Mouse (Mus musculus) liver, adult 2 months (tissue): ENCODE data around the gene Pithd1. TPM values are rescaled to one million over a fixed set of nuclear protein-coding genes. Genes with fewer than 3 reads are reported as not detected.

Experiments used
- DNase-seq: peaks from one replicate; pipeline ENCODE4 v3.0.0-alpha.2; 2011; ENCODE audit warnings: low read depth, low spot score; ENCODE audit errors: extremely low read depth
- H3K27ac ChIP-seq: fragments of 200-500 bp; replicated peaks from 2 replicates; pipeline ENCODE4 v1.5.1; 2012; ENCODE audit warnings: low read depth, mild to moderate bottlenecking, control low read depth, inconsistent platforms, low read length; ENCODE audit not compliant: insufficient read depth
- H3K27me3 ChIP-seq: fragments of 200-500 bp; 2 replicates; pipeline ENCODE4 v1.6.1; 2012; ENCODE audit warnings: mild to moderate bottlenecking, moderate library complexity, low read length, inconsistent platforms; ENCODE audit not compliant: control insufficient read depth, insufficient read depth
- H3K36me3 ChIP-seq: fragments of 200-500 bp; 2 replicates; pipeline ENCODE4 v1.6.1; 2012; ENCODE audit warnings: low read length, inconsistent platforms; ENCODE audit not compliant: control insufficient read depth, insufficient read depth
- H3K4me1 ChIP-seq: fragments of 200-500 bp; 2 replicates; pipeline ENCODE4 v1.6.1; 2011; ENCODE audit warnings: low read length; ENCODE audit not compliant: control insufficient read depth, insufficient read depth
- H3K4me3 ChIP-seq: fragments of 200-500 bp; 2 replicates; pipeline ENCODE4 v1.5.1; 2011; ENCODE audit warnings: low read depth, mild to moderate bottlenecking, control low read depth, low read length, moderate library complexity; ENCODE audit not compliant: insufficient read depth
- H3K79me2 ChIP-seq: fragments of 200-500 bp; 2 replicates; pipeline ENCODE4 v1.6.1; 2012; ENCODE audit warnings: inconsistent platforms, mild to moderate bottlenecking, low read length, moderate library complexity; ENCODE audit not compliant: control insufficient read depth, insufficient read depth
- H3K9ac ChIP-seq: fragments of 200-500 bp; 2 replicates; pipeline ENCODE4 v1.6.1; 2012; ENCODE audit warnings: low read depth, mild to moderate bottlenecking, control low read depth, inconsistent platforms, low read length
- CTCF ChIP-seq: fragments of 200-500 bp; IDR thresholded peaks from 2 replicates; pipeline ENCODE4 v1.5.1; 2011; ENCODE audit warnings: low read depth, low read length, control low read depth
- POLR2A ChIP-seq: fragments of 200-500 bp; IDR thresholded peaks from 2 replicates; pipeline ENCODE4 v1.6.1; 2011; ENCODE audit warnings: low read length, control low read depth; ENCODE audit not compliant: insufficient read depth; ENCODE audit errors: extremely low read depth
- WGBS: fragments of 180-500 bp; shearing (Covaris S2); methylation state at CpG from one replicate; pipeline ENCODE4 v1.1.7; 2018; 5-methylcytosine and 5-hydroxymethylcytosine counted together
- polyA plus RNA-seq: library from polyadenylated mRNA; depleted of rRNA; stranded (reverse); fragments of >200 nt; gene quantifications from 2 replicates; pipeline ENCODE4 v1.2.3, GENCODE M21; 2012
- total RNA-seq: library from RNA; depleted of rRNA; stranded (reverse); fragments of >200 nt; gene quantifications from 2 replicates; pipeline ENCODE4 v1.2.3, GENCODE M21; 2014

The Pithd1 gene
- total and polyA plus RNA-seq, 2 experiments: 21.0 to 28.8 TPM

DNA sequence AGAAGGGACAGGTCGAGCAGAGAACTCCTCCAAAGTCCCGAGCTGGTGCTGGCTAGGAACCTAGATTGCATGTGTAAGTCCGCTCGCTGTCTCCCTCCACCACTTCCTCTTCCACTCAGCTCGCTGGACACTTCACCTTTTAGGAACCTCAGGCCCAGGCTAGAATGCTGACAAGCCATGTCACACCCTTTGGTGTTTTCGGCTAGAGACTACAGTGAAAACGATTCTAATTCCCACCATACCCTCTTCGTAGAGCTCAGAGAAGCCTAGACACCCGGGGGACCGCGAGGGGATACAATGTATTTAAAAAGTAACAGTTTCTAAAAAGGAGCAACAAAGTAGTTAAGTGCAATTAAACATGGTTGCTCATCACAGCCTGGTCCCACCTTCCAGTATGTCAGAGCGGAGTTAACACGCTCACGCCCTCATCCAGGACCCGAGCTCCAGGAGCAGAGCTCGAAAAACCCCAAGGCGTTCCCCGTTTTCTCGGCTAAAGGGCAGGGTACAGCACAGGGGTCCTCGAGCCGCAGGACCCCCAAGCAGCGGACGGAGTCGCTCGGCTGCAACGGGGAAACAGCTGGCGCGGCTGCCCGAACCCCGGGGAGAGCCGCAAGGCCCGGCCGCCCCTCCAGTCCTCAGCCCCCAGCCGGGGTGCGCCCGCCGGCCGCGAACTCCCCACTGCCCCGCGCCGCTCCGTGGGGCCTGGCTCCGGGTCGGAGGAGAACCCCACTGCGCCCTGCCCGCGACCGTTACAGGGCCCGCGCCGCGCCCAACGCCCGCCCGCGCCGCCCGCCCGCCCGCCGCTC, 33.9 kb upstream of the Pithd1 start:
- peak overlapping the region; percentile 53 for H3K27ac ChIP-seq
- DNase-seq: peak; percentile 69
- H3K4me1 ChIP-seq: peaks cover 14% of the 10 kb centered on the region
- TF ChIP-seq CTCF: no peak
- TF ChIP-seq POLR2A: no peak
- H3K4me3 ChIP-seq: peak overlapping the region; percentile 88
- WGBS: under 1% methylated on average over 54 of the region's 62 CpGs
- peaks cover 30% of the 10 kb centered on the region for H3K79me2 ChIP-seq
- H3K9ac ChIP-seq: peak overlapping the region; percentile 93
- no peaks in the 10 kb centered on the region for H3K36me3 ChIP-seq
- no peaks in the 10 kb centered on the region for H3K27me3 ChIP-seq

DNA sequence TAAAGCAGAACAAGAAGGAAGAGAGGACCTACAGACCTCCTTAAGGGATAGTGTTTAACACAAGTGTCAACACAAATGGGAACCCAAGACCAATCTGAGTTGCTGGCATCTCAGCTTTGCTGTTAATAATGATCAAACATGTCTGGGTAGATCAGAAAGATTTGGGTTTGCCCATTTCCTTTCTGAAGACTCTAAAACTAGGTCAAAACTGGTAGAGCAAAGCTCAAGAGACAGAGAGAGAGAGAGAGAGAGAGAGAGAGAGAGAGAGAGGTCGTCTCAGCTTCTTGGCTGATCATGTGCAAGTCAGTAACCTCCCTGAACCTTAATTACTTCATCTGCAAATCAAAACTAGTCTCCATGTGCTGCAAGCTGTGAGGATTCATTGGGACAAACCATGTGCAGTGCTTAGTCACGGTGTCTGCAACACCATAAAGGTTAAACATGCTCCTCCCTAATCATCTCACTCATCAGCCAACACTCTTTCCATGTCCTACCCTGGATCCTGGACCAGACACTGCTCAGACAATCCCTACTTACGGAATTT, 29.1 kb upstream of the Pithd1 start:
- DNase-seq: peak; percentile 55
- H3K27me3 ChIP-seq: no peaks in the 10 kb centered on the region
- TF ChIP-seq POLR2A: no peak
- TF ChIP-seq CTCF: no peak
- H3K27ac ChIP-seq: no peak overlapping the region
- no peak overlapping the region for H3K9ac ChIP-seq
- peaks cover 15% of the 10 kb centered on the region for H3K36me3 ChIP-seq
- peaks cover 37% of the 10 kb centered on the region for H3K79me2 ChIP-seq
- peaks cover 21% of the 10 kb centered on the region for H3K4me1 ChIP-seq
- 40% methylated on average over 3 of the region's 3 CpGs for WGBS
- no peak overlapping the region for H3K4me3 ChIP-seq

DNA sequence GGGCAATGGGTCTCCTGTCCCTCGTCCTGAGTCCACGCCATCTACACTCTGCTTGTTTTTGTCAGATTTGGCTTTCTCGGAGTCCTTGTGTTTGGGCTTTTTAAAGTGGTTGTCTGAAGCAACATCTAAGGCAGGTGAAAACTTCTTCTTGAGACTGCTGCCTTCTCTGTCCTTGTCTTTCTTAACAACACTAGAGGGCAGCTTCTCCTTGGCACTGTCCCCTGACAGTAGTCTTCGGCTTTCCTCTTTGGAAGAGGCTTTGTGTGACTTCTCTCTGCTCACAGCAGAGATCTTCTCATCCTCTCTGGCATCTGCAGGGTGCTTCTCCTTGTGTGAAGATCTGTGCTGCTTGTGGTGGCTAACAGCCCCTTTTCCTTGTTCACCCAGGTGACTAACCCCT, 23.5 kb upstream of the Pithd1 start:
- Histone ChIP-seq H3K9ac (no peak overlapping the region), H3K4me1 (peaks cover 14% of the 10 kb centered on the region), H3K79me2 (peaks cover 9% of the 10 kb centered on the region; the same call in 1 of the 2 replicates), H3K27me3 (no peaks in the 10 kb centered on the region), H3K36me3 (peaks cover 51% of the 10 kb centered on the region), H3K27ac (peak overlapping the region; percentile 22; the same call in 1 of the 2 replicates), H3K4me3 (no peak overlapping the region)
- TF ChIP-seq CTCF: no peak
- TF ChIP-seq POLR2A: no peak
- 73% methylated on average over 4 of the region's 4 CpGs for WGBS
- no peak for DNase-seq

DNA sequence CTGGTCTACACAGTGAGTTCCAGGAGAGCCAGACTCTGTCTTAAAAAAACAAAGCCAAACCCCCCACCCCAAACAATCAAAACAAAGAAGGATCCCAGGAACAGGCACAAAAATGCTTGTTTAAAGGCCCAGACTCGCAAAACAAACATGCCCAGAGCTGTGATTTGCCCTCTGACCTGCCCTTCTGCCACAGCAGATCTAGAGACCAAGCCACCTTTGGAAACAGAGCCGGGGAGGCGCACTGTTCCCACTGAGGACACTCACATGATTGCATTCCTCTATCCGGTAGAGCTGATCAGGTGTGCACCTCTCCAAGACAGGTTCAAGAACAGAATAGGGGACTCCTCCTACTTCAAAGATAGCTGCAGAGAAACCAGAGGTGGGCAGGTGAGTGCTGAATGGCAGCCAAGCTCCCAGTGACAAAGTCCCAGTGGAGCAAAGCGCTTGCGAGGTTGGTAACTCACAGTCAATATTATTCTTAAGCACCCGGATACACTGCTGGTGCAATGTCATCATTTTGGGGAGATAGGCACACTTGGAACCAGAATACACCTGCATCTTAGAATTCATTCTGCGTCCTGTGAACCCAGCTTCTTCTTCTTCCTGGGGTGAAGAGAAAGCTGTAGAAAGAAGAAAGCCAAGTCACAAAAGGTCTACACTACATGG, 21.9 kb upstream of the Pithd1 start:
- DNase-seq: peak; percentile 95
- Histone ChIP-seq H3K4me3 (no peak overlapping the region), H3K9ac (no peak overlapping the region), H3K27me3 (no peaks in the 10 kb centered on the region), H3K36me3 (peaks cover 59% of the 10 kb centered on the region), H3K79me2 (no peaks in the 10 kb centered on the region), H3K4me1 (peaks cover 16% of the 10 kb centered on the region), H3K27ac (peak overlapping the region; percentile 80)
- WGBS: 29% methylated on average over 8 of the region's 8 CpGs
- TF ChIP-seq POLR2A (no peak), CTCF (no peak)

DNA sequence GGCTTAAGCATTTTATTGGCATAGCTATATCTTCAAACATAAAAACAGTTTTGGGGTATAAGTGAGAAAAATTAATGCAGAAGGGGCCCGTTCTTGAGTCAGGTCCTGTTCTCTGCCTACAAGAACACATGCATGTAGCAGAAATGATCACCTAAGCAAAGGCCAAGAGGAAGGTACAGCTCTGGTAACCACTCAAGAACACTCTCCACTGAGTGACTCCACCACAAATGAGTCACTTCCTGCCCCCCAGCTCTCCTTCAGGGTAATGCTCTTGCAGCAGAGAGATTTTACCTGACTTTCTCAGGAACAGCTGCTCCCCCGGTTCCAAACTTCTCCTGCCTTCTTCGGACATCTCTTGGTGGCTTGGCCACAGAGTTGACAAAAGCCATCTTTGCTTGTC, 19.8 kb upstream of the Pithd1 start:
- no peak for TF ChIP-seq CTCF
- TF ChIP-seq POLR2A: no peak
- Histone ChIP-seq H3K9ac (no peak overlapping the region), H3K4me3 (no peak overlapping the region), H3K4me1 (peaks cover 14% of the 10 kb centered on the region), H3K27me3 (no peaks in the 10 kb centered on the region), H3K79me2 (no peaks in the 10 kb centered on the region), H3K36me3 (peaks cover 68% of the 10 kb centered on the region), H3K27ac (0 out of 2 replicates have a peak overlapping the region, but pooled peaks have one; percentile 12)
- DNase-seq: no peak
- WGBS: 58% methylated on average over 3 of the region's 3 CpGs

DNA sequence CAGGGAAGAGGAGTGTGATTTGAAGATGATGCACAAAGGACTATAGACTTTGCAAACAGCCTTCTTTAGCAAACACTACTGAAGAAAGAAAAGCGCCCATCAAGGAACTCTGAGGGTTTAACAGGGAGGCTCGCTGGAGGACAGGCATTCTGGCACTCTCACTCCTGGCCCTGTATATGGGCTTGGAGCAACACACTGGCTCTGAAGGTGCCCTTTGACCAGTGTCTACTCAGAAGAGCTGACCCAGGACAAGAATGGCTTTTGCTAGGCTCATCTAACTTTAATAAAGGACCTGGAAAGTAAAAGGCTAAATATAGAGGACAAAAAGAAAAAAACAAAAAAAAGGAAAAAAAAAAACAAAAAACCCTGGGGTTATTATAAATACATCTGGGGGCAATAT, 17.9 kb upstream of the Pithd1 start:
- 40% methylated on average over 2 of the region's 2 CpGs for WGBS
- Histone ChIP-seq H3K9ac (no peak overlapping the region), H3K79me2 (no peaks in the 10 kb centered on the region), H3K27ac (no peak overlapping the region), H3K4me1 (peaks cover 9% of the 10 kb centered on the region), H3K4me3 (no peak overlapping the region), H3K27me3 (no peaks in the 10 kb centered on the region), H3K36me3 (peaks cover 49% of the 10 kb centered on the region)
- TF ChIP-seq POLR2A (no peak), CTCF (no peak)
- DNase-seq: peak; percentile 80
